Mouse (Mus musculus): ENCODE results near the gene Exoc6. TPM values are rescaled to one million over a fixed set of nuclear protein-coding genes. Genes with fewer than 3 reads are reported as not detected.

The Exoc6 gene
- total RNA-seq, 2 experiments from 2014 or later: 54.9 to 59.6 TPM

DNA sequence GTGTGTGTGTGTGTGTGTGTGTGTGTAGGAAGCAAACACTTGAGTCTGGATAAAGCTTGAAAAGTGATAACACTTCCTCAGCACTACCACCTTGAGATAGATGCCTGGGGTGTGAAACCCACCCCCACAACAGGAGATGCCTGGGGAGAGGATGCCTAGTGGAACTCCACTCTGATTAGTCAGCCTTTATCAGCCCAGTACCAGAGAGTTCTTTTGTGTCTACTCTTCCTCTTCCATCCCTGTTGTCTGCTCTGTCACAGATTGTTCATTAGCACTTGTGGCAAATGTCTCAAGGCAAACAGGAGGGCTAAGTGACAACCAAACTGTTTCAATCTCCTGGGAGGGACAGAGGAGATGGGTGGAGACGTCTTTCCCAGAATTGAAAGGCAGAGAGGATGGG is 168.9 kb downstream of the Exoc6 start:
- DNase-seq (ENCODE audit: low spot score in 2 of 2): no peak

DNA sequence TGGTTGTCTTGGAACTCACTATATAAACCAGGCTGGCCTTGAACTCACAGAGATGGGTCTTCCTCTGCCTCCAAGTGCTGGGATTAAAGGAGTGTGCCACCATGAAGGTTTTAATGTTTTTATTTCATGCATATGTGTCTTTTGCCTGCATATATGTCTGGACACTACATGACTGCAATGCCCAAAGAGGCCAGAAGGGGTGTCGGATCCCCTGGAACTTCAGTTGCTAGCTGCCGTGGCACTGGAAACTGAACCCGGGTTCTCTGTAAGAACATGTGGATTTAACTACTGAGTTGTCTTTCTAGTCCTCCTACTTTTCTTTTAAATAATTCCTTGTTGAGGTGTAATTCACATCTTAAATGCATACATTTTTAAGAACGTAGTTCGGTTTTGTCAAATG is 174.4 kb downstream of the Exoc6 start:
- no peak for DNase-seq (ENCODE audit: low spot score in 2 of 2)

DNA sequence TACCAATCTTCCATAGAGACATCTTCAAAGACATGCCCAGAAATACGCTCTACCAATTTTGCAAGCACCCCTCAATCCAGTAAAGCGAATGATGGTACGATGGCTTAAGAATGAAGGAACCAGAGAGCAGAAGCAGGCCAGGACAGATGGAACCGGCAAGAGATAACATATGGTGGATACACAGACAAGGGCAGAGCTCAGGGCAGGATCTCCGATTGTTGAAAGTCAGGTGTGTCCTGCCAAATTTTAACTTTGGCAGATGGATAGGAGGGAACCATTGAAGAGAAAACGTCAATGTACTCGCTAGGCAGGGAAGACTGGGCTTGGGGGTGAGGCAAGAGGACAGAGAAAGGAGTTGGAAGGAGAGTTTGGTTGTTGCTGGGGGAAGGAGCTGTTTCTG is 176.4 kb downstream of the Exoc6 start:
- no peak for DNase-seq (ENCODE audit: low spot score in 2 of 2)

DNA sequence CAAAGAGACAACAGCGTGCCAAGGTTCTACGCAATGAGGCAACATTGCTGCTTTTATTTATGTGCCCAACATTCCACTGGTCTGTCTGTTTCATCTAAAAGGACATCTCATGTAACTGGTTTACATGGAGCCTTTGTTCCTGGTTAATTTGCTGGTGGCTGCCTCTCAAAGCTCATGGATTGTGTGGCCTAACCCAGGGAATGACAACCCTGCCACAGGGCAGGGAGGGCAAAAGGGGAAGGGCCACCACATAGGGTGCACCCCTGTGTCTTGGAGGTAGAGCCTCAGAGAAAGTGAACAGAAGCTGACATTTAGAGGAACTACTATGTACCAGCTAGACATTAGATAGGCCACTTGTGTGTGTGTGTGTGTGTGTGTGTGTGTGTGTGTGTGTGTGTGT is 177.1 kb downstream of the Exoc6 start:
- no peak for DNase-seq (ENCODE audit: low spot score in 2 of 2)

Other genes with a start within 250 kb of the Exoc6 start
- gene Ide, start 212.6 kb upstream of the Exoc6 start, total RNA-seq (2021): 10 to 100 TPM; 54.6 to 57.8 TPM
- 1 to 10 TPM; 4.5 to 5.1 TPM for gene Kif11, start 174.0 kb upstream of the Exoc6 start, total RNA-seq (2021)
- gene Hhex, start 115.6 kb upstream of the Exoc6 start, total RNA-seq (2021): 1 to 10 TPM; 2.3 to 3.5 TPM
- under 1 TPM; 0.21 to 0.25 TPM for gene Cyp26c1, start 135.2 kb downstream of the Exoc6 start, total RNA-seq (2021)
- gene Cyp26a1, start 147.4 kb downstream of the Exoc6 start, total RNA-seq (2021): under 1 TPM; 0.21 to 0.25 TPM

Measured in layer of hippocampus, postnatal 10 days (tissue).